Mouse (Mus musculus) heart, adult 8-10 months (tissue): ENCODE data around the gene Dhx33. TPM values are rescaled to one million over a fixed set of nuclear protein-coding genes. Genes with fewer than 3 reads are reported as not detected.

Experiments
- total RNA-seq, 4 experiments: library from RNA; stranded (reverse); gene quantifications; 2 replicates each; pipeline ENCODE4 v1.2.4; 2022

Gene Dhx33
- total RNA-seq, 4 experiments from 2014 or later = 9.5 to 11.8 (median 10.6) TPM

Other genes with a start within 250 kb of the Dhx33 start
- 1 to 10 TPM; 6.1 to 8.6 (median 7.5) TPM for gene Zfp3, start 240.2 kb downstream of the Dhx33 start, total RNA-seq
- under 1 TPM; 0.25 to 0.97 (median 0.53) TPM for gene Scimp, start 191.9 kb downstream of the Dhx33 start, total RNA-seq
- 10 to 100 TPM; 35.9 to 40.8 (median 36.5) TPM for gene Rabep1, start 159.7 kb downstream of the Dhx33 start, total RNA-seq
- gene Nup88, start 34.5 kb downstream of the Dhx33 start, total RNA-seq = 10 to 100 TPM; 42.5 to 49.0 (median 45.9) TPM
- gene Rpain, start 34.2 kb downstream of the Dhx33 start, total RNA-seq = 10 to 100 TPM; 15.7 to 17.6 (median 16.7) TPM
- gene C1qbp, start 21.4 kb downstream of the Dhx33 start, total RNA-seq = 100 to 1,000 TPM; 205 to 232 (median 222) TPM
- 1 to 10 TPM; 5.6 to 9.2 (median 6.9) TPM for gene Mis12, start 15.2 kb upstream of the Dhx33 start, total RNA-seq
- gene Derl2, start 15.4 kb upstream of the Dhx33 start, total RNA-seq = 10 to 100 TPM; 30.2 to 42.5 (median 34.6) TPM
- gene 6330403K07Rik, start 29.1 kb upstream of the Dhx33 start, total RNA-seq = 1 to 10 TPM in 1 of 4 experiments, under 1 TPM in 3; 0.41 to 1.2 (median 0.57) TPM
- gene Nlrp1a, start 140.3 kb upstream of the Dhx33 start, total RNA-seq = 1 to 10 TPM in 2 of 4 experiments, under 1 TPM in 2; 0.73 to 1.2 (median 1.0) TPM
- under 1 TPM; 0.09 to 0.14 (median 0.10) TPM for gene Nlrp1b, start 226.3 kb upstream of the Dhx33 start, total RNA-seq